Mouse (Mus musculus) hindbrain, postnatal 0 days (tissue): Measurements from ENCODE around the gene Dnajb12. TPM values are rescaled to one million over a fixed set of nuclear protein-coding genes. Genes with fewer than 3 reads are reported as not detected.

Source experiments
- ATAC-seq: fragments of 200-750 bp; cut with Nextera tagmentation; 2 replicates; pipeline ENCODE4 v1.8.0; 2017; ENCODE audit warnings: mild to moderate bottlenecking, moderate TSS enrichment, moderate library complexity
- DNase-seq: peaks from one replicate; pipeline ENCODE4 v3.0.0-alpha.2; 2015; ENCODE audit warnings: low spot score
- H3K27ac ChIP-seq: fragments of 300-500 bp; sonication (generic); 2 replicates; pipeline ENCODE4 v1.5.1; 2014; ENCODE audit warnings: mild to moderate bottlenecking
- H3K27me3 ChIP-seq: fragments of 300-500 bp; sonication (generic); 2 replicates; pipeline ENCODE4 v1.6.1; 2014; ENCODE audit warnings: low read length, mixed read lengths; ENCODE audit not compliant: insufficient read depth
- H3K36me3 ChIP-seq: fragments of 300-500 bp; sonication (generic); 2 replicates; pipeline ENCODE4 v1.6.1; 2014; ENCODE audit warnings: low read length, mixed read lengths; ENCODE audit not compliant: insufficient read depth
- H3K4me1 ChIP-seq: fragments of 300-500 bp; sonication (generic); 2 replicates; pipeline ENCODE4 v1.6.1; 2014; ENCODE audit warnings: antibody characterized with exemption, low read length, mixed read lengths; ENCODE audit not compliant: insufficient read depth
- H3K4me2 ChIP-seq: fragments of 300-500 bp; sonication (generic); 2 replicates; pipeline ENCODE4 v1.6.1; 2014; ENCODE audit warnings: low read depth, mild to moderate bottlenecking, low read length, moderate library complexity, mixed read lengths
- H3K4me3 ChIP-seq: fragments of 300-500 bp; sonication (generic); 2 replicates; pipeline ENCODE4 v1.5.1; 2014; ENCODE audit warnings: low read length
- H3K9ac ChIP-seq: fragments of 300-500 bp; sonication (generic); replicated peaks from 2 replicates; pipeline ENCODE4 v1.6.1; 2014; ENCODE audit warnings: mild to moderate bottlenecking, low read length, moderate library complexity, mixed read lengths
- H3K9me3 ChIP-seq: fragments of 300-500 bp; sonication (generic); 2 replicates; pipeline ENCODE4 v1.6.1; 2016; ENCODE audit warnings: low read length, mixed read lengths
- CTCF ChIP-seq: IDR thresholded peaks from 2 replicates; pipeline ENCODE4 v1.5.1; 2016; ENCODE audit warnings: antibody characterized with exemption, control low read depth, low read depth
- WGBS: fragments of 180-500 bp; shearing (Covaris S2); extraction: QIAGEN DNeasy Blood & Tissue Kit; methylation state at CpG from one replicate; pipeline ENCODE4 v1.1.7; 2014; 5-methylcytosine and 5-hydroxymethylcytosine counted together
- polyA plus RNA-seq: library from polyadenylated mRNA; unstranded; fragments of >200 nt; fragmentation: Nextera tagmentation; extraction: Ambion mirVana; gene quantifications from 2 replicates; pipeline ENCODE4 v1.2.1, GENCODE M21; 2015
- total RNA-seq: library from RNA; depleted of rRNA; stranded (reverse); fragments of >200 nt; gene quantifications from 2 replicates; pipeline ENCODE4 v1.2.3, GENCODE M21; 2014

Dnajb12 gene
- total and polyA plus RNA-seq, 2 experiments from 2014 or later: 26.4 to 56.8 TPM

GRCm38 (mm10) chr10:59911561-59912198 lies 32.3 kb downstream of the Dnajb12 start:
- peaks cover 16% of the 10 kb centered on the region; the same call in 1 of the 2 replicates for H3K4me1 ChIP-seq
- DNase-seq (no peak), ATAC-seq (no peak)
- peak overlapping the region; percentile 30; the same call in 1 of the 2 replicates for H3K4me2 ChIP-seq
- no peak overlapping the region for H3K4me3 ChIP-seq
- no peaks in the 10 kb centered on the region for H3K36me3 ChIP-seq
- TF ChIP-seq CTCF: no peak
- WGBS: 7% methylated on average over 25 of the region's 25 CpGs
- H3K9me3 ChIP-seq: no peaks in the 10 kb centered on the region
- no peak overlapping the region for H3K27ac ChIP-seq
- no peak overlapping the region for H3K9ac ChIP-seq
- no peaks in the 10 kb centered on the region for H3K27me3 ChIP-seq

GRCm38 (mm10) chr10:59915196-59915962 lies 36.0 kb downstream of the Dnajb12 start:
- H3K4me2 ChIP-seq: no peak overlapping the region
- 90% methylated on average over 8 of the region's 8 CpGs for WGBS
- H3K36me3 ChIP-seq: no peaks in the 10 kb centered on the region
- H3K27ac ChIP-seq: peak overlapping the region; percentile 70; the same call in 1 of the 2 replicates
- ATAC-seq (no peak), DNase-seq (no peak)
- TF ChIP-seq CTCF: no peak
- peaks cover 11% of the 10 kb centered on the region; the same call in 1 of the 2 replicates for H3K4me1 ChIP-seq
- H3K9me3 ChIP-seq: no peaks in the 10 kb centered on the region
- H3K4me3 ChIP-seq: no peak overlapping the region
- no peak overlapping the region for H3K9ac ChIP-seq
- no peaks in the 10 kb centered on the region for H3K27me3 ChIP-seq

- 0 out of 2 replicates have a peak, but pooled peaks have one; percentile 9 for TF ChIP-seq CTCF
- Histone ChIP-seq H3K4me2 (peak overlapping the region; percentile 53), H3K4me1 (peaks cover 15% of the 10 kb centered on the region; the same call in 1 of the 2 replicates), H3K36me3 (no peaks in the 10 kb centered on the region), H3K9ac (no peak overlapping the region), H3K9me3 (no peaks in the 10 kb centered on the region), H3K27ac (peak overlapping the region; percentile 70), H3K4me3 (no peak overlapping the region), H3K27me3 (no peaks in the 10 kb centered on the region)
- WGBS: 16% methylated on average over 4 of the region's 4 CpGs
- DNase-seq (peak; percentile 88), ATAC-seq (peak; percentile 27)
Measured at GRCm38 (mm10) chr10:59916159-59916558, 36.8 kb downstream of the Dnajb12 start.

GRCm38 (mm10) chr10:59916649-59917048 lies 37.3 kb downstream of the Dnajb12 start:
- DNase-seq: peak; percentile 63
- Histone ChIP-seq H3K4me3 (no peak overlapping the region), H3K4me2 (peak overlapping the region; percentile 53), H3K27me3 (no peaks in the 10 kb centered on the region), H3K4me1 (peaks cover 15% of the 10 kb centered on the region; the same call in 1 of the 2 replicates), H3K9ac (no peak overlapping the region), H3K36me3 (no peaks in the 10 kb centered on the region), H3K27ac (peak overlapping the region; percentile 70), H3K9me3 (no peaks in the 10 kb centered on the region)
- WGBS: 4% methylated on average over 10 of the region's 10 CpGs
- no peak for TF ChIP-seq CTCF
- peak; percentile 66 for ATAC-seq

GRCm38 (mm10) chr10:59918111-59918510 lies 38.8 kb downstream of the Dnajb12 start:
- TF ChIP-seq CTCF: no peak
- H3K4me3 ChIP-seq: no peak overlapping the region
- no peak overlapping the region for H3K9ac ChIP-seq
- ATAC-seq (no peak), DNase-seq (no peak)
- 86% methylated on average over 4 of the region's 4 CpGs for WGBS
- H3K36me3 ChIP-seq: no peaks in the 10 kb centered on the region
- no peaks in the 10 kb centered on the region for H3K9me3 ChIP-seq
- H3K4me1 ChIP-seq: peaks cover 16% of the 10 kb centered on the region; the same call in 1 of the 2 replicates
- H3K4me2 ChIP-seq: no peak overlapping the region
- H3K27me3 ChIP-seq: no peaks in the 10 kb centered on the region
- H3K27ac ChIP-seq: no peak overlapping the region

- Histone ChIP-seq H3K4me3 (no peak overlapping the region), H3K27me3 (no peaks in the 10 kb centered on the region), H3K27ac (peak overlapping the region; percentile 78; the same call in 1 of the 2 replicates), H3K36me3 (no peaks in the 10 kb centered on the region), H3K4me1 (peaks cover 16% of the 10 kb centered on the region; the same call in 1 of the 2 replicates), H3K9ac (no peak overlapping the region), H3K4me2 (no peak overlapping the region), H3K9me3 (no peaks in the 10 kb centered on the region)
- 48% methylated on average over 15 of the region's 15 CpGs for WGBS
- no peak for DNase-seq
- TF ChIP-seq CTCF: no peak
- ATAC-seq: no peak
Measured at GRCm38 (mm10) chr10:59919494-59920181, 40.3 kb downstream of the Dnajb12 start.
